Mouse (Mus musculus): Measurements from ENCODE around the gene Hyal3.
"Not testable (repeated sequence)": the region's sequence is repeated elsewhere in the genome, so short reads cannot be mapped to it uniquely, and the experiment has no call there.

The Hyal3 gene

DNA sequence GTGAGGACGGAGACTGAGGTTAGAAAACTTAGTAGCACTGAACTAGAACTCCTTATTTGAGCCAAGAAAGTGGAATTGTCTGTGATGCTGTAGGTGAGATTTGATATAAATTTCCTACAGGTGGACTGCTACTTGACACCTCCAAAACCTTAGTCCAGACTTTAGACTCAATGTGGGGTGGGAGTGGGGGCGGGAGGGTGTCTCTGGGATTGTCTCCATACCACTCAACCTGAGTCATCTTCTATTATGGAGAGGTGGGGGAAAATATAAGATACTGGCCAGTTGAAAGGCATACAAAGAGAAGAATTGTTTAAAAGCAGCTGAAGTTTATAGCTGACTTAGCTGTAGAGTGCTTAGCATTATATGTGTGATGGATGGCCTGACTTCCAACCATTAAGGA, 24.9 kb upstream of the Hyal3 start:
- peaks cover 12% of the 10 kb centered on the region for H3K36me3 ChIP-seq (ENCODE audit: control insufficient read depth, insufficient read depth, low read length, poor library complexity, severe bottlenecking)
- no peak for DNase-seq (ENCODE audit: low read depth, low spot score)
- no peaks in the 10 kb centered on the region for H3K27me3 ChIP-seq (ENCODE audit: control insufficient read depth, insufficient read depth, low read length, poor library complexity, severe bottlenecking)

DNA sequence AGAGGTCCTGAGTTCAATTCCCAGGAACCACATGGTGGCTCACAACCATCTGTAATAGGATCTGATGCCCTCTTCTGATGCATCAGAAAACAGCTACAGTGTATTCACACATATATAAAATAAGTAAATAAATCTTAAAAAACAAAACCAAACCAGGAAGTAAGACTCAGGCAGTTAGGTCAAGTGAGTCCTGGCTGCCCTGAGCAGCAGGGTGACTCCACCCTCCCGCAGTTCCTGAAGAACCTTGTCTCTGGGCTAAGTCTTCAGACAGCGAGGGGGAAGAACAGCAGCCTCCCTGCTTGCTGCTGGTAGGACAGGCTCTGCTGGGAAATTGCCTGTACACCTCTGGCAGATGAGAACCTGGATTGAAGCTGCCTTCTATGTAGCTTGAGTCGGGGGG, 24.3 kb upstream of the Hyal3 start:
- peaks cover 12% of the 10 kb centered on the region for H3K36me3 ChIP-seq (ENCODE audit: control insufficient read depth, insufficient read depth, low read length, poor library complexity, severe bottlenecking)
- no peak for DNase-seq (ENCODE audit: low read depth, low spot score)
- no peaks in the 10 kb centered on the region for H3K27me3 ChIP-seq (ENCODE audit: control insufficient read depth, insufficient read depth, low read length, poor library complexity, severe bottlenecking)

DNA sequence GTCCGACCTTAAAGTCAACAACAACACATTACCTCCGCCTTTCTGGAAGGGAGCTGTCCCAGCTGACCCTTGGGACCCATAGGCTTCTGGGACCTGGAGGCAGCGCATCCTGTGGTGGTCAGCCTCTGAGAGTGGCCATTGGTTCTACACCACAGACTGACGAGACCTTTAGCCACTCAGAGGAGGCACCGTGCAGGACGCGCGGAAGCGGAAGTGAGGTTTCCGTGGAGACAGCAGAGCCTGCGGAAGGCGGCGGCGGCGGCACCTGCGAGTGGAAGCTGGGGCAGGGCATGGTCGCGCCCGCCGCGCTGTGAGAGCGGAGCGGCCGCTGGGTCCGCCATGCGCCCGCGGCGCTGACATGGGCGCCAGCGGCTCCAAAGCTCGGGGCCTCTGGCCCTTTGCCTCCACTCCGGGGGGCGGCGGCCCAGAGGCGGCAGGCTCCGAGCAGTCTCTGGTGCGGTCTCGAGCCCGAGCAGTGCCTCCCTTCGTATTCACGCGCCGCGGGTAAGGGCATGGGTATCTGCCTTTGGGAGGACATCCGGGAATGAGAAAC, 17.5 kb upstream of the Hyal3 start, which contains the start of gene Tusc2:
Gene Tusc2, plus strand, starts transcription at position 227 of the 553 bp plus-strand sequence.
- DNase-seq (ENCODE audit: low read depth, low spot score), result peak; percentile 95
- H3K27me3 ChIP-seq (ENCODE audit: control insufficient read depth, insufficient read depth, low read length, poor library complexity, severe bottlenecking), result no peaks in the 10 kb centered on the region
- peaks cover 5% of the 10 kb centered on the region; the same call in 1 of the 2 replicates for H3K36me3 ChIP-seq (ENCODE audit: control insufficient read depth, insufficient read depth, low read length, poor library complexity, severe bottlenecking)

DNA sequence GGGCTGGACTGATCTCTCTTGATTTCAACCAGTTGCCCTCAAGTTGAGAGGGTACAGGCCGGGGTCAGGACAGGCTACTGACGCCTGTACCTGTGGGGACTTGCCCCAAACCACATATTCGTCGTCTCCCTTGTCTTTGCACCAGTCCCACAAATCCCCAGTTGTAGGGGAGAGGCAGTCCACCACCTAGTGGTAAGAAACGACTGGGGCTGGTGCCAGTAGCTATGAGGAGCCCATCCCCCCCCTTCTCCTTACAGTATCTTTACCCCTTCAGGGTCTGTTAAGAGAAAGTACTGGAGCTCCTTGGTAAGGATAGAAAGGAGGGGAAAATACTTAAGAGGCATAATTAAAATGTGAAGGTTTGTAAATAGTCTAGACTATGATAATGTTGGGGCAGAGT, 15.1 kb upstream of the Hyal3 start:
- not testable (repeated sequence) for DNase-seq (ENCODE audit: low read depth, low spot score); H3K36me3 ChIP-seq (ENCODE audit: control insufficient read depth, insufficient read depth, low read length, poor library complexity, severe bottlenecking); H3K27me3 ChIP-seq (ENCODE audit: control insufficient read depth, insufficient read depth, low read length, poor library complexity, severe bottlenecking)

DNA sequence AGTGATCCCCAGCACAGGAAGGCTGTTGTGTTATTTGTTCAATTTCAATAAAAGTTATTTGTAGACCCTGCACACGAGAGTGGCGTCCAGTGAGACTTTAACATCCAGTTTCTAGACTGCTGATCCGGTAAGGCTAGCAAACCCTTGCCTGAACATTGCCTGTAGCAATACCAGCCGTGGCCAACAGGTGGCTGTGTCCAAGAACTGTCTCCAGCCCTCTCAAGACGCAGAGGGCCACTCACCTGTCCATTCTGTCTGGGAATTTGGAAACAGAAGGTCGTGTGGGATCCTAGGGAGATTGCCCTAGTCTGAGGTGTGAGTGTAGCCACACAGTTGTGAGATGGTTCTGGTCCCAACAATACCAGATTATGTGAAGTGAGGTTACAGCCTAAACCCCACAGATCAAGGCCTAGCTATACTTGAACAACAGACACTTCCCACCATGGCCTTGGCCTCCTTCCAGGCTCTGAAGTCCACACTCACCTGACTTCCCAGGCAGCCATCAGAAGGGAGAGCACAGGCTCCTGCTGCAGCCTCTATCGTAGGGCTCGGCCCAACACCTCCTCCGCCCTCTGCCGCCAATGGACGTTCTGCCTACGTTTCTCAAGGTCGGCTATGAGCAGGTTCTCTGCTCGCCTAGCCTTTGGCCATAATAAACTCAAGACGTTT, 14.4 kb upstream of the Hyal3 start:
- peak; percentile 88 for DNase-seq (ENCODE audit: low read depth, low spot score)
- no peaks in the 10 kb centered on the region for H3K36me3 ChIP-seq (ENCODE audit: control insufficient read depth, insufficient read depth, low read length, poor library complexity, severe bottlenecking)

DNA sequence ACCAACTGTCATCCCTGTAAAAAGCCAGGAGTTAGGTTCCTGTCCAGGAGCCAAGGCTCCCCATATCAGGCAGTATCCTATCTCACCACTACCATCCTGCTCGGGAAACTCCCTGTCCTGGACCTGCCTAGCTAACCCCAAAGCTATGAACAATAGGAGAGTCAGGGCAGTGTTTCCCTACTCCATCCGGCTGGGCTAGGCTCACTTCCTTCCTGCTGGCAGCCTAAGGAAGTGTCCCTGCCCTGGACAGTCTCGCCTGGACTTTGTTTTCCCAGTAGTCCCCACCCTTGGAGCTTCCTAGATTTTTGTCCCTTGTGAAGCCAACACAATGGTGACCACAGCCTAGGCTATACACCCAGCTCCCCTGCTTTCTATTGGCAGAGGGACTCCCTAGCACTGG, 13.8 kb upstream of the Hyal3 start:
- H3K27me3 ChIP-seq (ENCODE audit: control insufficient read depth, insufficient read depth, low read length, poor library complexity, severe bottlenecking), result no peaks in the 10 kb centered on the region
- H3K36me3 ChIP-seq (ENCODE audit: control insufficient read depth, insufficient read depth, low read length, poor library complexity, severe bottlenecking), result no peaks in the 10 kb centered on the region
- no peak for DNase-seq (ENCODE audit: low read depth, low spot score)

More for the DNA sequence above, 14.4 kb upstream of the Hyal3 start:
- H3K27me3 ChIP-seq (ENCODE audit: control insufficient read depth, insufficient read depth, low read length, poor library complexity, severe bottlenecking), result no peaks in the 10 kb centered on the region

DNA sequence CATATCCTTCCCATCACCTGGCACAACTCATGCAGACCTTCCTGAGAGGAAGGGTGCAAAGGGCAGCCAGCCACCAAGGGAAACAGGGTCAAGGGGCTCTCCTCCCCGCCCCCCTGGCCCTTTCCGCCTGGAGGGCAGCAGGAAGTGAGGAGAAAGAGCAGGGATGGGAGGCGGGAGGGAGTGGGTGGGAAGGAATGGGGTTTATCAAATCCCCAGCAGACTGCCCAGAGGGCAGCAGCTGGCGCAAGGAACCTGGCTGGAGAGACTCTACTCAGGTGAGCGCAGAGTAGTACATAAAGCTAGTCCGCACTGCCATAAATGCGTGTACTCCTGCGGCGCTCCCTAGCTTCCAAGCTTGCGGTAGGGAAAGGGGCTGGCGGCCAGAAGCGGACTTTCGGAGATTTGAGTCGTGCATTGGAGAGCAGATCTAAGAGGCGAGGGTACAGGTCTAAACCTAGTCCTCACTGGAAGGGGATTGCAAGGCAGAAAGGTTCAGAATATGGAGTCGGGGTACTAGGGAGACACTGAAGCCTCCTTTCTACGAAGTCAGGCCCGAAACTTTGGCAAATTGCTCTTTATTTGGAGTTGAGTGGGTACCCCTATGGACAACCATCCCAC, 12.8 kb upstream of the Hyal3 start, which contains the start of gene Hyal2:
Gene Hyal2, plus strand, starts transcription at position 244 of the 618 bp plus-strand sequence.
- Histone ChIP-seq H3K27me3 (ENCODE audit: control insufficient read depth, insufficient read depth, low read length, poor library complexity, severe bottlenecking) (no peaks in the 10 kb centered on the region), H3K36me3 (ENCODE audit: control insufficient read depth, insufficient read depth, low read length, poor library complexity, severe bottlenecking) (no peaks in the 10 kb centered on the region)
- DNase-seq (ENCODE audit: low read depth, low spot score), result no peak

DNA sequence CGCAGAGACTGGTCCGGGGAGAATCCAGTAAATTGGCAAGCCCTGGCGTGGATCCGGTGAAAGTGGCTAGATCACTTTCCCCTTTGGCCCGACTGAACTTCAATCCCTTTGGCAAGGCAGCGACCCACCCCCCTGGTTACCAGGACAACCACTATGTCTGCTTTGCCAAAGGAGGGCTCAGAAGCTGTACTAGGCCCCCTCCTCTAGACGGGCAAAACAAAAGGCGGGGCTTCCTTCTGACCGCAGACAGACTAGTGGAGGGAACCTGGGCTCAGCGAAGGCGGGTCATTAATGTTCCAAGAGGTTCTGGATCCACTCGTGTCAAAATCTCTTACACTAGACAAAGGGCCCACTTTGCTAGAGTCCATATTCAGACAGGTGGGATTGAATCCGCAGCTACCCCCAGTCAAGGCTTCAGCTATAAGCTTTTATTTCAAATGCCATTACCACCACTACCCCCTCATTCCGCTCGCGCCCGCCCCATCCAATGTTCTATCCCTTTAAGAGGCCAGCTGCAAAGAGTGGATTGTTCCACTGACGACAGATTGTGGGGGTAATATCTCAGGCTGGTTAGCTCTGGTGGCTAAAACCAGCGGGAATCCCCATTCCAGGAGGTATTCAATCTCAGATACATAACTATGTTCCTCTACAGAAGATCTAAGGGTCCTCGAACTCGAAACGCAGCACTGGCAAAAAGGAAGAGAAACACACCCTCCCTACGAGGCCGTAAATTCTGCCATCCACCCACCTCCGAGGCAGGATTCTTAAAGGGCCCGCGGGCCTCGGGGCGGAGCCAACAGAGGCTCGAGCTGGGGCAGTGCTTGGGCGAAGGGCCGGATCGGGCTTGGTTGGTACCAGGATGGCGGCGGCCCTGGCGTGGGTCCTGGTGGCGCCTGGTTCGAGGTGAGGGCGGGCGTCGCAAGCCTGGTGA, 12.0 kb upstream of the Hyal3 start:
- peak; percentile 88 for DNase-seq (ENCODE audit: low read depth, low spot score)
- Histone ChIP-seq H3K27me3 (ENCODE audit: control insufficient read depth, insufficient read depth, low read length, poor library complexity, severe bottlenecking) (no peaks in the 10 kb centered on the region), H3K36me3 (ENCODE audit: control insufficient read depth, insufficient read depth, low read length, poor library complexity, severe bottlenecking) (no peaks in the 10 kb centered on the region)

DNA sequence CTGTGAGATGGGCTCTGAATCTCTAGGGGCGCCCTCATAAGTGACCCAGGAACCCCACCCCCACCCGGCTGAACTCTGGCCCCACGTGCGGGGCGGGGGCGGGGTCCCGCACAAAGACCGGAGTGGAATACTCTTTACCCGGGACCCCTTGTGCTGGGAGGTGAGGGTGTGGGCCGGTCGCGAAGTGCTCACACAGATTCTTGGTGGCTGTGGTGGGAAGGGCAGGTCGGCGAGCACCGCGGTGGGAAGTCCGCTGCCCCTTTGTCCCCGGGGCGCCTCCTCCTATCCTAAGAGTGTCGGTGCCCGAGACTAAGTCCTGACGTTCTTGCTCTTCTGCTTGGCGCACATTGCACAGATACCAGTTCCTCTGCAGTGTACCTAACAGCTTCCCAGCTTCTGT, 11.3 kb upstream of the Hyal3 start:
- H3K27me3 ChIP-seq (ENCODE audit: control insufficient read depth, insufficient read depth, low read length, poor library complexity, severe bottlenecking), result no peaks in the 10 kb centered on the region
- no peaks in the 10 kb centered on the region for H3K36me3 ChIP-seq (ENCODE audit: control insufficient read depth, insufficient read depth, low read length, poor library complexity, severe bottlenecking)
- DNase-seq (ENCODE audit: low read depth, low spot score), result no peak

DNA sequence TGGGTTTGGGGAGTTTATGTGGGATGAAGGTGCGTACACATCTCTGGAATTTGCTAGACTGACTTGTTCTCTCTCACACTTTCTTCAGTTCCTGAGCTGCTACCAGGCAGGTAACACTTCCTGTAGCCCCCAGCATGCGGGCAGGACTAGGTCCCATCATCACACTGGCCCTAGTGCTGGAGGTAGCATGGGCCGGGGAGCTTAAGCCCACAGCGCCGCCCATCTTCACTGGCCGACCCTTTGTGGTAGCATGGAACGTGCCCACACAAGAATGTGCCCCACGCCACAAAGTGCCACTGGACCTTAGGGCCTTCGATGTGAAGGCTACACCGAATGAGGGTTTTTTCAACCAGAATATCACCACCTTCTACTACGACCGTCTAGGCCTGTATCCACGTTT, 10.6 kb upstream of the Hyal3 start:
- Histone ChIP-seq H3K36me3 (ENCODE audit: control insufficient read depth, insufficient read depth, low read length, poor library complexity, severe bottlenecking) (no peaks in the 10 kb centered on the region), H3K27me3 (ENCODE audit: control insufficient read depth, insufficient read depth, low read length, poor library complexity, severe bottlenecking) (no peaks in the 10 kb centered on the region)
- DNase-seq (ENCODE audit: low read depth, low spot score), result no peak

DNA sequence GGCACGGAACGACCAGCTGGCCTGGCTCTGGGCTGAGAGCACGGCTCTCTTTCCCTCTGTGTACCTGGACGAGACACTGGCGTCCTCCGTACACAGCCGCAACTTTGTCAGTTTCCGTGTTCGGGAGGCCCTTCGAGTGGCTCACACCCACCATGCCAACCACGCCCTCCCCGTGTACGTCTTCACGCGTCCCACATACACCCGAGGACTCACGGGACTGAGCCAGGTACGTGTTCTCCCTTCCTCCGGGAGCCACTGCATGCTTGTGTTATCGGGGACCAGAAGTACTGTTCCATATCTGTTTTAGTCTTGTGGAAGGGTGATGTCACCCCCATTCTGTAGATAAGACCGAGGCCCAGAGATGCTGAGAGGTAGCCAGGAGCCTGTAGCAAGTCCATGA, 9.8 kb upstream of the Hyal3 start:
- no peak for DNase-seq (ENCODE audit: low read depth, low spot score)
- no peaks in the 10 kb centered on the region for H3K27me3 ChIP-seq (ENCODE audit: control insufficient read depth, insufficient read depth, low read length, poor library complexity, severe bottlenecking)
- H3K36me3 ChIP-seq (ENCODE audit: control insufficient read depth, insufficient read depth, low read length, poor library complexity, severe bottlenecking), result no peaks in the 10 kb centered on the region

DNA sequence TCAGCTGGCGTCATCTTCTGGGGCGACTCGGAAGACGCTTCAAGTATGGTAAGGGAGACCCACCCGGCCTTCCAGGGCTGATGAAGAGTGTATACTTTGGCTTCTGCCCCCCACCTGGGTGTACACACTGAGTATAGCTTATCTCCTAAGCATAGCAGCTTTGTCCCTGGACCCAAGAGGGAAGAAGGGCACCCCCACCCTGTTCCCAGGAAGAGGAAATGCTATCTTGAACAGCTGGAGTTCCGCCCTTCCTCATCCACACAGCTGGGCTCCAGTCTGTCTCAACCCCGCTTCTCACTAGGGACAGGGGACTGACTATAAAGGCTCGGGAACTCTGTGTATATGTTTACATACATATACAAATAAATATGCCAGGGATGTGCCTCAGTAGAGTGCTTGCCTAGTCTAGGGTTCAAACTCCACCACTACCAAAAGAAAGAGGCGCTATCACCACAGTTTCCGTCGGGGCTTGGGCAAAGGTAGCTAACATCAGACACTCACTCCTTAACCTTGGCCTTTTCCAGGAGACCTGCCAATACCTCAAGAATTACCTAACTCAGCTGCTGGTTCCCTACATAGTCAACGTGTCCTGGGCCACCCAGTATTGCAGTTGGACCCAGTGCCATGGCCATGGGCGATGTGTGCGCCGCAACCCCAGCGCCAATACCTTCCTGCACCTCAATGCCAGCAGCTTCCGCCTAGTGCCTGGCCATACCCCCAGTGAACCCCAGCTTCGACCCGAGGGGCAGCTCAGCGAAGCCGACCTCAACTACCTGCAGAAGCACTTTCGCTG, 8.9 kb upstream of the Hyal3 start:
- DNase-seq (ENCODE audit: low read depth, low spot score), result no peak
- H3K27me3 ChIP-seq (ENCODE audit: control insufficient read depth, insufficient read depth, low read length, poor library complexity, severe bottlenecking), result no peaks in the 10 kb centered on the region
- no peaks in the 10 kb centered on the region for H3K36me3 ChIP-seq (ENCODE audit: control insufficient read depth, insufficient read depth, low read length, poor library complexity, severe bottlenecking)

DNA sequence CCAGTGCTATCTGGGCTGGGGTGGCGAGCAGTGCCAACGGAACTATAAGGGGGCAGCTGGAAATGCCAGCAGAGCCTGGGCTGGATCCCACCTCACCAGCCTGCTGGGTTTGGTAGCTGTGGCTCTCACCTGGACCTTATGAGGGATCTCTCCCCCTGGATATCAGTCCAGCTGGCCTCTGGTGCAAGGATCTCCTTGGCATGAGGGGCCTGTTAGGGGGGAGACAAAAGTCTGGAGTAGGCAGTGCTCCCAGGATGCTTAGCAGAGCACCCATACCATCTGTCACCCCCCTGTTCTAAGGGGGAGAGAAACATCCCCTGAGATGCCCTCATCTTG, 8.3 kb upstream of the Hyal3 start:
- H3K36me3 ChIP-seq (ENCODE audit: control insufficient read depth, insufficient read depth, low read length, poor library complexity, severe bottlenecking), result no peaks in the 10 kb centered on the region
- DNase-seq (ENCODE audit: low read depth, low spot score), result no peak
- H3K27me3 ChIP-seq (ENCODE audit: control insufficient read depth, insufficient read depth, low read length, poor library complexity, severe bottlenecking), result no peaks in the 10 kb centered on the region

DNA sequence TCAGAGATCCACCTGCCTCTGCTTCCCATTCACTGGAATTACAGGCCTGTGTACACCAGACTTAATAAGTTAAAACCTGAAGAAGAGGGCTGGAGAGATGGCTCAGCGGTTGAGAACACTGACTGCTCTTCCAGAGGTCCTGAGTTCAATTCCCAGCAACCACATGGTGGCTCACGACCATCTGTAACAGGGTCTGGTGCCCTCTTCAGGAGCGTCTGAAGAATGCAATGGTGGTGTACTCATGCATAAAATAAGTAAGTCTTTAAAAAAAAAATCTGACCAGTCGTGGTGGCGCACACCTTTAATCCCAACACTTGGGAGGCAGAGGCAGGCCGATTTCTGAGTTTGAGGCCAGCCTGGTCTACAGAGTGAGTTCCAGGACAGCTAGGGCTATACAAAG, 6.8 kb upstream of the Hyal3 start:
- not testable (repeated sequence) for H3K36me3 ChIP-seq (ENCODE audit: control insufficient read depth, insufficient read depth, low read length, poor library complexity, severe bottlenecking); DNase-seq (ENCODE audit: low read depth, low spot score); H3K27me3 ChIP-seq (ENCODE audit: control insufficient read depth, insufficient read depth, low read length, poor library complexity, severe bottlenecking)
